Mouse (Mus musculus) c-Kit-positive CD71-positive TER-119-negative erythroid progenitor cells, embryonic 14.5 days (primary cell): Measurements from ENCODE around the gene Prkca.

Experiments used
- DNase-seq: peaks from one replicate; pipeline ENCODE4 v3.0.0-alpha.2; 2013; ENCODE audit warnings: low read depth

Prkca gene

GRCm38 (mm10) chr11:108206602-108207001 lies 137.1 kb downstream of the Prkca start:
- DNase-seq: no peak

- DNase-seq: no peak
Measured at GRCm38 (mm10) chr11:108204895-108205248, 138.9 kb downstream of the Prkca start.

- no peak for DNase-seq
Measured at GRCm38 (mm10) chr11:108204202-108204894, 139.4 kb downstream of the Prkca start.

- DNase-seq: no peak
Measured at GRCm38 (mm10) chr11:108202835-108203234, 140.9 kb downstream of the Prkca start.

- DNase-seq: no peak
Measured at GRCm38 (mm10) chr11:108200679-108201586, 142.8 kb downstream of the Prkca start.

GRCm38 (mm10) chr11:108199429-108199985 lies 144.2 kb downstream of the Prkca start:
- DNase-seq: no peak

- no peak for DNase-seq
Measured at GRCm38 (mm10) chr11:108198592-108198991, 145.1 kb downstream of the Prkca start.

- DNase-seq: no peak
Measured at GRCm38 (mm10) chr11:108197427-108198218, 146.1 kb downstream of the Prkca start.

GRCm38 (mm10) chr11:108196796-108197195 lies 146.9 kb downstream of the Prkca start:
- DNase-seq: no peak

- DNase-seq: no peak
Measured at GRCm38 (mm10) chr11:108190298-108190697, 153.4 kb downstream of the Prkca start.

GRCm38 (mm10) chr11:108189362-108189761 lies 154.4 kb downstream of the Prkca start:
- DNase-seq: no peak

GRCm38 (mm10) chr11:108182421-108182820 lies 161.3 kb downstream of the Prkca start:
- DNase-seq: no peak

- DNase-seq: no peak
Measured at GRCm38 (mm10) chr11:108181012-108181713, 162.6 kb downstream of the Prkca start.

GRCm38 (mm10) chr11:108178802-108179201 lies 164.9 kb downstream of the Prkca start:
- no peak for DNase-seq

GRCm38 (mm10) chr11:108178258-108178657 lies 165.5 kb downstream of the Prkca start:
- no peak for DNase-seq

GRCm38 (mm10) chr11:108176715-108177114 lies 167.0 kb downstream of the Prkca start:
- DNase-seq: no peak

- DNase-seq: no peak
Measured at GRCm38 (mm10) chr11:108171917-108172316, 171.8 kb downstream of the Prkca start.

GRCm38 (mm10) chr11:108171260-108171659 lies 172.5 kb downstream of the Prkca start:
- no peak for DNase-seq

GRCm38 (mm10) chr11:108170107-108170506 lies 173.6 kb downstream of the Prkca start:
- no peak for DNase-seq

- DNase-seq: no peak
Measured at GRCm38 (mm10) chr11:108165725-108166124, 178.0 kb downstream of the Prkca start.

GRCm38 (mm10) chr11:108162639-108163038 lies 181.1 kb downstream of the Prkca start:
- no peak for DNase-seq
